Mouse (Mus musculus): ENCODE measurements around the gene Lamtor2.

Lamtor2 gene

DNA sequence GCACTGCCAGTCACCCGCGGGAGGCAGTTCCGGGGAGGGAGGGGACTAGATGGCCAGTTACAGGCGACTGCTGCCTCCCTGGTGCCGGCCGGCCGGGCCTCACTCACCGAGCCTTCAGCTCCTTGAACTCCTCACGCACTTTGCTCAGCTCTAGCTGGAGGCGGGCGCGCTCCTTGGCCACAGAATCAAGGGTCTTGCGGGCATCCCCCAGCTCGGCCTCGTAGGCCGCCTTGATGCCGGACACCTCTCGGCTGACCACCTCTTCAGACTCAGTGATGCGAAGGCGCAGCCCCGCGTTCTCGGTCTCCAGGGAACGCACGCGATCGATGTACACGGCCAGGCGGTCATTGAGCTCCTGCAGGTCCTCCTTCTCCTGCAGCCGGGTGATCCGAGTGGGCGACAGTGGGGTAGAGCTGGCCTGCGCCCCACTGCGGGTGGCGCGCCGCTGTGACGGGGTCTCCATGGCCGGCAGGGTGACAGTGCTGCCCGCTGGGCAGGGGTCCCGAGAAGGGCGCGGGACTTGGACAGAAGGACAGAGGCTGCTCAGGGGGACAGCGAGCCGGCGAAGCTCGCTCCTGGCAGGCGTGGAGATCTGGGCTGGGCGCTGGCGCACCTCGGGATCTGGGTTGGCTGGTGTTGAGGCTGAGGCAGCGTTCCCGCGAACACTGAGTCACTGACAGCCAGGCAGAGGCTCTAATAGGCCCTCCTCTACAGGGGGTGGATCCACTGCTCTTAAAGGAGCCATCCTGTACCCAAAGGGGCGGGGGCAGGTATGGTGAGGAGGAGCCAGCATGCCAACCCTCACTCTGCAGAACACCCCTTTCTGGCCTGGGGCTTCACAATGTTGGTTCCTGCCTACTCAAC lies 50.0 kb downstream of the Lamtor2 start:
- DNase-seq: peak; percentile 92 to 93

DNA sequence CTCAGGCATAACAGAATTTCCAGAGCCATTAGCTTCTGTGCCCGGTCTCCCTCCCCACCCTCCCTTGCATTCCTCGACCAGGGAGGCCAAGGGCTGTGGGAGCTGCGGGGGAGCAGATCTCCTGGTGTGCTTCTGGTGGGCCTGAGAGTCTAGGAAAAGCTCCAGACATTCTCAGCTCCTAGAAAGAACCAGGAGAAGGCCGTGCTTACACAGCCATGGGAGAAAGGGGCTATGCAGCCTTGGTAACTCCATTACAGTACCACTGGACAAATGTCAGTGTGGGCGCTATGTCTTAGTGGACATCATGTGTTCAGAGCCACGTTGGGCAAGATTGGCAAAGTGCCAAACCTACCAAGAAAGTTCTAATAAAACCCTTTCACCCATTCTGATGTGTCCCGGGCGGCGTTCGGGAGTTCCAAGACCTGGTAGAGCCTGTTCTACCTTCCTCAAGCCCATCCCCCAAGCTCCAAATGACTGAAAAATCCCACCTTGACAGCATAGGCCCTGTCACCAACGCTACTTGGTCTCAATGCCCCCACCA lies 50.8 kb downstream of the Lamtor2 start:
- peak; percentile 50 to 54 for DNase-seq

DNA sequence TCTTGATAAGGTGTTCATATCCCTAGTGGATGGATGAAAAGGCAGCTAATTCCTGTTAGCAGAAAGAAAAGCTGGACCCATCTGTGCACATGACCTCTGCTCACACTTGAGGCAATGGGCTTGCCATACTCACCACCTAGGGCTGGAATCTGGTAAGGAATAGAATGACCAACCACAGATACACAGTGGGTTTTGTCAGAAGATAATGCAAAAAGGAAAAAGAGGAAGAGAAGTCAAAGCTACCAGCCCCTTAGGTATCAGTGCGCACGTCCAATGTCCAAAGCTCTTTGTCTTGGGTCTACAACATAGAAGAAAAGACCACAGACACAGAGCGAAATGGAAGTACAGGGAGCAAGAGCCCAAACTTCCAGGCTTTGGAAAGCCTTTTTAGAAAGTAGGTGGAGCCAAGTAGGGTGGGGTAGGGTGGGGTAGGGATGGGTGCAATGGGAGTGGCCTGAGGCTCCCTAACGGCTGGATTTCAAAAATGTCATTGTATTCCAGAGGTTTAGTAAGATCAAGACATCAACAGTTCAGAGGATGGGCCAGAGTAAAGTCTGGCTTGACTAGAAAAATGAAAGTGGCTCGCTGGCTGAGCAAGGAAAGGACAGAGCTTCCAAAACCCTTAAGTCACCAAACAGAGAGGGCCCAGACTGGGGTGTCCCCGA lies 51.4 kb downstream of the Lamtor2 start:
- DNase-seq: no peak

DNA sequence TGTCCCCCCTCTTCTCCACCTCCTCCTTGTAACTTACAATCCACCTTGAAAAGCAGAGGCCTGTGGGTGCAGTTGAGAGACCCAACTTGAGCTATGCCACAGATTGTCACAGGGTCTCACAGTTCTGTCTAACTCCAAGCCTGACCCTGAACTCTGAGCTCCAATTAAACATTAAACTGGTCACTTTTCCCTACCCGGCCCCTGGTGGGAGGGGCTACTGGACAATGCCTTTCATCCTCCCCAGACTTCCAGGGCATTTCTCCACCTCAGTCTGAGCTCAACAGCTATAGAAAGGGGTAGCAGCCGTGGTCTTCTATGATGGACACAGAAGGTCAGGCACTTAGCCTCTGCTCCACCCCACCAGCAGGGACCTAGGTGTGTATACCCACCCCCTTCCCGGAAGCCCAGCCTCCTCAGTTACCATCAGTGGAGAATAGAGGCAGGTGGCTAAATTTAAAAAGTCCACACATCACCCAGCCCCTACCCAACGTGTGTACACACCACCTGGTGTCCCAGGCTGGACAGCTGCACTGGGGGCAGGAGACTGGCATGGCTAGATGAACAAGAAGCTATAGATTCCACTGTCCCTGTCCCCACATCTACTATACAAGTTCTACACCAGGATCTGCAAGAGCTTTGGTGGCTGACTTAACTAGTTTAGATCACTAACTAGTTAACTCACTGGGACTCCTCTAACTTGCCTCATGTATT lies 52.1 kb downstream of the Lamtor2 start:
- DNase-seq: no peak

DNA sequence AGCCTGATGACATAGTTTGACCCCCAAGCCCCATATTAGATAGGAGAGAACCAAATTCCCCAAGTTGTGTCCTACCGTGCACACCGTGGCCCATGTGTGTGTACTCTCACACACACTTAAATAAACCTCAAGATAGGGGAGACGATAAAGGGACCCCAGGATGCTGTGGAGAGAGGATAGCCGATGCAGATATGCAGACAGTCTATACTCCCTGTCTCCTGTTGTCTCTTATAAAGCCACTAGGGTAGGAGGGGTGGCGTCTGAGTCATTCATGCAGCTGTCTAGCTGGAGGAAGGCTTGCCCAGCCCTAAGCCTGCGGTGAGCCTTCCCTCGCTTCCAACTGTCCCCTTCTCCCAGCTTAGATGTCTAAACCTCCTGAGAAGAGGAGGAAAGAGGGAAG lies 52.8 kb downstream of the Lamtor2 start:
- no peak for DNase-seq

All from cerebellum, postnatal 14 days (tissue).